Mouse (Mus musculus) intestine, embryonic 16.5 days (tissue): ENCODE measurements at regions not wholly inside any gene's neighbourhood (a gene's known extent, or its start where the extent isn't known, plus 50 kb on each side); places are given as distances from the start of the nearest gene placed in this dataset.

Experiments
- ATAC-seq: fragments of 200-750 bp; cut with Nextera tagmentation; 2 replicates; pipeline ENCODE4 v1.8.0; 2017; ENCODE audit warnings: moderate TSS enrichment, moderate library complexity
- H3K27ac ChIP-seq: fragments of 300-500 bp; sonication (generic); 2 replicates; pipeline ENCODE4 v1.5.1; 2014; ENCODE audit warnings: mild to moderate bottlenecking, low read length
- H3K27me3 ChIP-seq: fragments of 300-500 bp; sonication (generic); replicated peaks from 2 replicates; pipeline ENCODE4 v1.6.1; 2014; ENCODE audit warnings: low read length, control low read depth, mixed read lengths; ENCODE audit not compliant: control insufficient read depth, insufficient read depth
- H3K36me3 ChIP-seq: fragments of 300-500 bp; sonication (generic); 2 replicates; pipeline ENCODE4 v1.6.1; 2014; ENCODE audit warnings: low read length, control low read depth; ENCODE audit not compliant: control insufficient read depth, insufficient read depth
- H3K4me1 ChIP-seq: fragments of 300-500 bp; sonication (generic); 2 replicates; pipeline ENCODE4 v1.6.1; 2014; ENCODE audit warnings: low read length, control low read depth, mixed read lengths; ENCODE audit not compliant: control insufficient read depth, insufficient read depth
- H3K4me2 ChIP-seq: fragments of 300-500 bp; sonication (generic); 2 replicates; pipeline ENCODE4 v1.6.1; 2014; ENCODE audit warnings: low read depth, low read length, control low read depth
- H3K4me3 ChIP-seq: fragments of 300-500 bp; sonication (generic); 2 replicates; pipeline ENCODE4 v1.5.1; 2014; ENCODE audit warnings: mild to moderate bottlenecking, low read length
- H3K9ac ChIP-seq: fragments of 300-500 bp; sonication (generic); 2 replicates; pipeline ENCODE4 v1.6.1; 2014; ENCODE audit warnings: low read depth, low read length
- H3K9me3 ChIP-seq: fragments of 300-500 bp; sonication (generic); 2 replicates; pipeline ENCODE4 v1.6.1; 2016; ENCODE audit warnings: low read length, control low read depth; ENCODE audit not compliant: control insufficient read depth
- WGBS: fragments of 180-500 bp; shearing (Covaris S2); extraction: QIAGEN DNeasy Blood & Tissue Kit; methylation state at CpG from one replicate; pipeline ENCODE4 v1.1.7; 2014; 5-methylcytosine and 5-hydroxymethylcytosine counted together

GRCm38 (mm10) chr9:60991509-60991908 is 197.2 kb downstream of the Uaca start:
- no peak for ATAC-seq
- H3K36me3 ChIP-seq, result no peaks in the 10 kb centered on the region

DNA sequence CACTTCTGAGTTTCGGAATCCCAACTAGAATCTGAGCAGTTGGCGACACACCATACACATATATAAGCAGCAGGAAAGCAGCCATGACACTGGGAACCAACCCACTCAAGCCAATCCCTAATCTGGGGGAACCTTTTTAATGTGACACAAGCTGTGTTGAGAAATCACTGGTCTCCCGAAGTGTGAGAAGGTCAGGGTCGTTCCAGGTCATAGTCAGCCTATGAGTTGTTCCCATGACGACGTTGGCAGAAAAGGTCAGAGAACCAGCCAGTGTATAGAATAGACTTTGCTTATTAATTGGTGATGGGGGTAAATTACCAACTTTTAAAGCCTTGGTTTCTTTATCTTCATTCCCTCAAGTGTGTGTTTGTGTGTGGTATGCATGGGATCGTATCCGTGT is 199.3 kb downstream of the Uaca start:
- H3K27me3 ChIP-seq, result no peaks in the 10 kb centered on the region
- H3K36me3 ChIP-seq, result no peaks in the 10 kb centered on the region
- no peak overlapping the region for H3K27ac ChIP-seq
- 0 out of 2 replicates have a peak, but pooled peaks cover 2% of the 10 kb centered on the region for H3K4me1 ChIP-seq
- no peak overlapping the region for H3K4me2 ChIP-seq
- no peak for ATAC-seq
- H3K9me3 ChIP-seq, result no peaks in the 10 kb centered on the region
- 76% methylated on average over 8 of the region's 8 CpGs for WGBS
- no peak overlapping the region for H3K9ac ChIP-seq
- no peak overlapping the region for H3K4me3 ChIP-seq

More at GRCm38 (mm10) chr9:60991509-60991908, 197.2 kb downstream of the Uaca start:
- H3K9ac ChIP-seq, result no peak overlapping the region
- 0 out of 2 replicates have a peak, but pooled peaks cover 2% of the 10 kb centered on the region for H3K4me1 ChIP-seq
- no peak overlapping the region for H3K4me2 ChIP-seq
- 88% methylated on average over 5 of the region's 5 CpGs for WGBS
- H3K9me3 ChIP-seq, result no peaks in the 10 kb centered on the region
- H3K27ac ChIP-seq, result no peak overlapping the region
- H3K4me3 ChIP-seq, result no peak overlapping the region
- no peaks in the 10 kb centered on the region for H3K27me3 ChIP-seq

GRCm38 (mm10) chr9:60995096-60995495 is 200.8 kb downstream of the Uaca start:
- H3K36me3 ChIP-seq, result no peaks in the 10 kb centered on the region
- no peak overlapping the region for H3K4me3 ChIP-seq
- H3K4me1 ChIP-seq, result no peaks in the 10 kb centered on the region
- no peak overlapping the region for H3K4me2 ChIP-seq
- no peak for ATAC-seq
- H3K27ac ChIP-seq, result no peak overlapping the region
- no peak overlapping the region for H3K9ac ChIP-seq
- no peaks in the 10 kb centered on the region for H3K27me3 ChIP-seq
- no peaks in the 10 kb centered on the region for H3K9me3 ChIP-seq
- 46% methylated on average over 6 of the region's 6 CpGs for WGBS

- no peaks in the 10 kb centered on the region for H3K9me3 ChIP-seq
Measured at GRCm38 (mm10) chr9:60998086-60998785, 203.9 kb downstream of the Uaca start.

DNA sequence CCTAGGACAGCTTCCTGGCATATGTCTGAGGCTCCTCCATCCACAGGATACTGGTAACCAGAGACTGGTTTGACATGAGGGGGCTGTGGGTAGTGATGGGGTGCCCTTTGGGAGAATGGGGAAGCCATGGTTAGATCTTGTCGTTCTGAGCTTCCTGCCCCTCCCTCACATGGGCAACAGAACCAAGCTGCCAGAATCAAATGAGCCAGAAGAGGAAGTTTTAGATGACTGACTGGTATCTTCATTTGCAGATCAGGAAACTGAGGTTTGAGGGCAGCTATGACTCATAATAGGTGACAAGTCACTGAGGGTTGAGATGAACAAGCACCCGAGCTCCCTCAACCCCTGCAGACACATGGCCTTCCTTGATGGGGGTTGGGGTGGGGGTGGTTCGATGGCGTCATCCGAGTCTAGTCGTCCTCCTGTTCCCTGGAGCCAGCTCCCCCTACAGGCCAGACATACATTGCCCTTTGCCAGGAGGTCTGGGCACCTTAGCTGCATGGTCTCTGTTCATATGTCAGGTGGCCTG is 204.7 kb downstream of the Uaca start:
- Histone ChIP-seq H3K36me3 (no peaks in the 10 kb centered on the region), H3K9me3 (no peaks in the 10 kb centered on the region), H3K4me1 (no peaks in the 10 kb centered on the region), H3K9ac (no peak overlapping the region), H3K4me3 (no peak overlapping the region), H3K27me3 (no peaks in the 10 kb centered on the region), H3K27ac (no peak overlapping the region), H3K4me2 (no peak overlapping the region)
- no peak for ATAC-seq
- WGBS, result 47% methylated on average over 6 of the region's 6 CpGs

More at GRCm38 (mm10) chr9:60998086-60998785, 203.9 kb downstream of the Uaca start:
- no peak overlapping the region for H3K4me2 ChIP-seq
- H3K4me1 ChIP-seq, result no peaks in the 10 kb centered on the region
- no peaks in the 10 kb centered on the region for H3K36me3 ChIP-seq
- no peak overlapping the region for H3K9ac ChIP-seq
- WGBS, result 74% methylated on average over 3 of the region's 3 CpGs
- no peak overlapping the region for H3K27ac ChIP-seq
- peak; percentile 33; the same call in 1 of the 2 replicates for ATAC-seq
- no peaks in the 10 kb centered on the region for H3K27me3 ChIP-seq
- no peak overlapping the region for H3K4me3 ChIP-seq

DNA sequence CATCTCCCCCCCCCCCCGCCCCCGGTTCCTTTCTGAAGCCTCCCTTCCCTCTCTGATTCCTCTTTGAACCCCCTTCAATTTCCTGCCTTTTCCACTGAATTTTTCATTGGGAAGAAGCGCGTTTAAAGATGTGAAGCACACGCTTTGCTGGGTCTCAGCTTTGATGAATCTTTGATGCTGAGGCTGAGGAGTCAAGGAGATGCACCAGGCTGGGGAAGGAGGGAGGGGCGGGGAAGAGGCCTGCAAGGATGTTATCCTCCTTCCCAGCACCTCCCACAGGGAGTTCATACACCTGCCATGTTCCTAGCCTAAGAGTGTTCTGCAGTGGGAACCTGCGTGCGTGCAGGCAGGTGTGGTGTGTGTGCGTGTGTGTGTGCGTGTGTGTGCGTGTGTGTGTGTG is 205.9 kb downstream of the Uaca start:
- H3K4me2 ChIP-seq, result no peak overlapping the region
- H3K27ac ChIP-seq, result no peak overlapping the region
- H3K27me3 ChIP-seq, result no peaks in the 10 kb centered on the region
- H3K4me3 ChIP-seq, result no peak overlapping the region
- 72% methylated on average over 11 of the region's 11 CpGs for WGBS
- no peaks in the 10 kb centered on the region for H3K4me1 ChIP-seq
- H3K9me3 ChIP-seq, result no peaks in the 10 kb centered on the region
- ATAC-seq, result no peak
- no peak overlapping the region for H3K9ac ChIP-seq
- no peaks in the 10 kb centered on the region for H3K36me3 ChIP-seq

DNA sequence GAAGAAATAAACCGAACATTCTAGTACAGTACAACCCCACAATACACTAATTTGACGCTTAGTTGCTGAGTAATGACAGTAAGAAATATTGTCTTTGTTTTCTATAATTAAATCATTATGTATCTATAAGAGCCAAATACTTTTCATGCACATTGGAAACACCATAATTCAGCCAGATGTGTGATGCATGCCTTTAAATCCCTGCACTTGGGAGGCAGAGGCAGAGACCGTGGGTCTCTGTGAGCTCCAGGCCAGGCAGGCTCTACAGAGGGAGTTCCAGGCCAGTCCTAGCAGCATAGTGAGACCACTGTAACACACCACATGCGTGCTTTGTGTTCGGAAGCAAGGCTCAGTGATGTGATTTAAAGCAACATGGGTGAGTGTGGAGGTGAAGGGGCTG is 208.2 kb downstream of the Uaca start:
- Histone ChIP-seq H3K4me3 (no peak overlapping the region), H3K9me3 (no peaks in the 10 kb centered on the region), H3K27ac (no peak overlapping the region), H3K36me3 (no peaks in the 10 kb centered on the region), H3K4me1 (no peaks in the 10 kb centered on the region), H3K27me3 (no peaks in the 10 kb centered on the region), H3K9ac (no peak overlapping the region), H3K4me2 (no peak overlapping the region)
- WGBS, result 76% methylated on average over 5 of the region's 5 CpGs
- no peak for ATAC-seq

DNA sequence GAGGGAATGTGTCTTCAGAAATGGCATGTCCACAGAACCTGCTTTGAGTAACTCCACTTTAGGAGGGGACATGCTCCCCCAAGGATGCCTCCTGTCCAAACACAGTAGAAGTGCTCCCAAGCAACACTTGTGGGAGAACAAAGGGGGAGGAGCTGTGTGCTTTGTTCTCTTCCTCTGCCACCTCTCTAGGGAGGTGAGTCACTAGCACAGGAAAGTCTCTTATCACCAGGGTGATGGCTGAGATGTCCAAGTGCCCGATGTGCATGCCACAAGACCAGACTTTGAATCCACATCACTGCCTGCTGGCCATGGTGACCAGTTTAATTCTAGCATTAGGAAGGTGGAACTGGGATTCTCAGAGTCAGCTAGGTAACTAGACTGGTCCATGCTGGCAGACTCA is 214.1 kb downstream of the Uaca start:
- Histone ChIP-seq H3K36me3 (no peaks in the 10 kb centered on the region), H3K27me3 (no peaks in the 10 kb centered on the region), H3K27ac (no peak overlapping the region), H3K4me2 (no peak overlapping the region), H3K9ac (no peak overlapping the region), H3K4me3 (no peak overlapping the region), H3K9me3 (no peaks in the 10 kb centered on the region), H3K4me1 (0 out of 2 replicates have a peak, but pooled peaks cover 3% of the 10 kb centered on the region)
- 69% methylated on average over 1 of the region's 1 CpGs for WGBS
- no peak for ATAC-seq

- Histone ChIP-seq H3K4me1 (0 out of 2 replicates have a peak, but pooled peaks cover 3% of the 10 kb centered on the region), H3K27me3 (no peaks in the 10 kb centered on the region), H3K9me3 (no peaks in the 10 kb centered on the region), H3K36me3 (no peaks in the 10 kb centered on the region), H3K27ac (no peak overlapping the region), H3K4me2 (no peak overlapping the region), H3K9ac (no peak overlapping the region), H3K4me3 (no peak overlapping the region)
- ATAC-seq, result no peak
Measured at GRCm38 (mm10) chr9:61011066-61011465, 216.7 kb downstream of the Uaca start.
